Mouse (Mus musculus) embryonic facial prominence, embryonic 11.5 days (tissue): ENCODE measurements around the gene Adgrv1. TPM values are rescaled to one million over a fixed set of nuclear protein-coding genes. Genes with fewer than 3 reads are reported as not detected.
A peak's percentile ranks its signal among the peaks of the same experiment; 100 is the strongest.

Experiments used
- ATAC-seq: fragments of 200-750 bp; cut with Nextera tagmentation; replicated peaks from 2 replicates; pipeline ENCODE4 v1.8.0; 2017; ENCODE audit warnings: low read depth; ENCODE audit not compliant: insufficient number of reproducible peaks, low FRiP score, low TSS enrichment
- DNase-seq: peaks from one replicate; pipeline ENCODE4 v3.0.0-alpha.2; 2015; ENCODE audit warnings: low spot score
- H3K27ac ChIP-seq: fragments of 300-500 bp; sonication (generic); replicated peaks from 2 replicates; pipeline ENCODE4 v1.5.1; 2014; ENCODE audit warnings: mild to moderate bottlenecking, low read depth, low read length, control low read depth
- H3K27me3 ChIP-seq: fragments of 300-500 bp; sonication (generic); 2 replicates; pipeline ENCODE4 v1.6.1; 2014; ENCODE audit warnings: mild to moderate bottlenecking, low read length, moderate library complexity, mixed read lengths; ENCODE audit not compliant: control insufficient read depth, insufficient read depth
- H3K36me3 ChIP-seq: fragments of 300-500 bp; sonication (generic); replicated peaks from 2 replicates; pipeline ENCODE4 v1.6.1; 2014; ENCODE audit warnings: low read depth, mild to moderate bottlenecking, low read length, moderate library complexity, mixed read lengths; ENCODE audit not compliant: control insufficient read depth, insufficient read depth
- H3K4me1 ChIP-seq: fragments of 300-500 bp; sonication (generic); 2 replicates; pipeline ENCODE4 v1.6.1; 2014; ENCODE audit warnings: low read length, mixed read lengths; ENCODE audit not compliant: control insufficient read depth, insufficient read depth
- H3K4me2 ChIP-seq: fragments of 300-500 bp; sonication (generic); 2 replicates; pipeline ENCODE4 v1.6.1; 2014; ENCODE audit warnings: low read depth, mild to moderate bottlenecking, control low read depth, low read length, moderate library complexity
- H3K4me3 ChIP-seq: fragments of 300-500 bp; sonication (generic); 2 replicates; pipeline ENCODE4 v1.5.1; 2014; ENCODE audit warnings: low read depth, low read length, control low read depth
- H3K9ac ChIP-seq: fragments of 300-500 bp; sonication (generic); replicated peaks from 2 replicates; pipeline ENCODE4 v1.6.1; 2014; ENCODE audit warnings: mild to moderate bottlenecking, control low read depth, low read length
- H3K9me3 ChIP-seq: fragments of 300-500 bp; sonication (generic); replicated peaks from 2 replicates; pipeline ENCODE4 v1.6.1; 2016; ENCODE audit warnings: mild to moderate bottlenecking, low read length, inconsistent platforms, mixed read lengths; ENCODE audit not compliant: control insufficient read depth
- WGBS: fragments of 180-500 bp; shearing (Covaris S2); extraction: QIAGEN DNeasy Blood & Tissue Kit; methylation state at CpG from one replicate; pipeline ENCODE4 v1.1.7; 2014; 5-methylcytosine and 5-hydroxymethylcytosine counted together
- polyA plus RNA-seq: library from polyadenylated mRNA; unstranded; fragments of >200 nt; fragmentation: Nextera tagmentation; extraction: Ambion mirVana; gene quantifications from 2 replicates; pipeline ENCODE4 v1.2.1, GENCODE M21; 2014

The Adgrv1 gene
- polyA plus RNA-seq, 1 experiment from 2014 or later = 8.0 TPM

- H3K4me2 ChIP-seq = no peak overlapping the region
- H3K4me3 ChIP-seq = no peak overlapping the region
- 86% methylated on average over 7 of the region's 7 CpGs for WGBS
- no peak overlapping the region for H3K27ac ChIP-seq
- H3K27me3 ChIP-seq = no peaks in the 10 kb centered on the region
- H3K4me1 ChIP-seq = no peaks in the 10 kb centered on the region
- H3K9me3 ChIP-seq = no peaks in the 10 kb centered on the region
- H3K36me3 ChIP-seq = no peaks in the 10 kb centered on the region
- ATAC-seq = no peak
- no peak for DNase-seq
- no peak overlapping the region for H3K9ac ChIP-seq
Measured at GRCm38 (mm10) chr13:81491971-81492370, 141.0 kb downstream of the Adgrv1 start.

DNA sequence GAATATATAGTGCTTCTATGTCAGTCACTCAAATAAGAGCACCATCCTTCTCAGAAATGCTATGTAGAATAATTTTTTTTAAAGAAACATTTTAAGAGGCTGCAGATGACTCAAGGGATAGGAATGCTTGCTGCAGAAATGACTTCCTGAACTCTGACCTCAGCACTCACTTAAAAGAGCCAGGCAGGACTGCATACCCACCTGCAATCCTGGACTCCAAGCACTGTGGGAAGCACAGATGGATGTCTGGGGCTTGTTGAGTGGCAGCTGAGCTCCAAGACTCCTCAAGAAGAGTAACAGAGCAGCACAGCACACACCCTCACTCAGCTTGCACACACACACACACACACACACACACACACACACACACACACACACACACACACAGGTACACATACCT lies 146.0 kb downstream of the Adgrv1 start:
- H3K27ac ChIP-seq = no peak overlapping the region
- H3K4me1 ChIP-seq = no peaks in the 10 kb centered on the region
- no peaks in the 10 kb centered on the region for H3K27me3 ChIP-seq
- H3K36me3 ChIP-seq = no peaks in the 10 kb centered on the region
- no peak overlapping the region for H3K4me2 ChIP-seq
- 0 out of 2 replicates have a peak, but pooled peaks have one; percentile 68 for ATAC-seq
- H3K9ac ChIP-seq = no peak overlapping the region
- DNase-seq = peak; percentile 18
- no peaks in the 10 kb centered on the region for H3K9me3 ChIP-seq
- no peak overlapping the region for H3K4me3 ChIP-seq

GRCm38 (mm10) chr13:81473750-81474149 lies 159.2 kb downstream of the Adgrv1 start:
- Histone ChIP-seq H3K36me3 (no peaks in the 10 kb centered on the region), H3K4me2 (no peak overlapping the region), H3K4me1 (no peaks in the 10 kb centered on the region), H3K27me3 (no peaks in the 10 kb centered on the region), H3K27ac (no peak overlapping the region), H3K4me3 (no peak overlapping the region), H3K9ac (no peak overlapping the region), H3K9me3 (no peaks in the 10 kb centered on the region)
- ATAC-seq = no peak
- no peak for DNase-seq

- Histone ChIP-seq H3K36me3 (no peaks in the 10 kb centered on the region), H3K9ac (no peak overlapping the region), H3K9me3 (no peaks in the 10 kb centered on the region), H3K4me2 (no peak overlapping the region), H3K4me1 (no peaks in the 10 kb centered on the region), H3K4me3 (no peak overlapping the region), H3K27me3 (no peaks in the 10 kb centered on the region), H3K27ac (no peak overlapping the region)
- WGBS = 87% methylated on average over 4 of the region's 4 CpGs
- no peak for DNase-seq
- ATAC-seq = no peak
Measured at GRCm38 (mm10) chr13:81466661-81467060, 166.3 kb downstream of the Adgrv1 start.

DNA sequence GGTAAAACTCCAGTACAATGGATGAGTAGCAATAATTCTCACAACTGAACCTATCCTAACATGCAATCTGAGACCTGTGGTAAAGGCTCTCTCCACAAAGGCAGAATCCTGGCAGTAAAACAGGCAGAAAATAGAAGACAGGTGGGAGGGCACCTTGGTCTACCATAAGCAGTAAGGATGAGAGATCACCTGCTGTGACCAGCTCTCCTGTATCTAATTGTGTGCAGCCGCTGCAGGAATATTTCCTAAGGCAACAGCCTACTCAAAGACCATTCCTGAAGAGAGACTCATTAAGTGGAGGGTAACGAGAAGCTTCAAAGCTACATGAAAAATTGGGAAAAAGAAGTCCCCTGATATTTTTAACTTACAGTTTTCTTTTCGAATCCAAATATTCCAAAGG lies 167.2 kb downstream of the Adgrv1 start:
- H3K9ac ChIP-seq = no peak overlapping the region
- no peaks in the 10 kb centered on the region for H3K9me3 ChIP-seq
- no peak overlapping the region for H3K27ac ChIP-seq
- no peaks in the 10 kb centered on the region for H3K36me3 ChIP-seq
- WGBS = 79% methylated on average over 3 of the region's 3 CpGs
- no peaks in the 10 kb centered on the region for H3K27me3 ChIP-seq
- no peak overlapping the region for H3K4me2 ChIP-seq
- no peak for ATAC-seq
- DNase-seq = no peak
- no peak overlapping the region for H3K4me3 ChIP-seq
- no peaks in the 10 kb centered on the region for H3K4me1 ChIP-seq

DNA sequence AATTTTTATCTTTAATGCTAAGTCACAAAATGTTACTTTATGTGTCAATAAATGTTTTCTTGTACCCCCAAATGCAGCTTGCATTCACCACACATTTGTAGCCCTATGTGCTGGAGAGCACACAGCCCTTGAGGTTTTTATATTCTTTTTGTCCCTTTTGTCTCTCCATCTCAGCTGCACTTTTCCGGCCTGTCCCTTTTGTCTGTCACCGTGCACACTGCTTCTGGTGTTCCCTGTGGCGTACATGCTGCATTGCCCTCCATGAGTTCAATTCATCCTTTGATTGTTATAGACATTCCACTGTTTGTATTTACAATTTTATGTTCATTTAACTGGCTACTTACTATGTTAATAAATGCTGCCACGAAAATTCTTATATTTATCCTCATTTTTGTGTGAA lies 183.3 kb downstream of the Adgrv1 start:
- WGBS = 83% methylated on average over 4 of the region's 4 CpGs
- no peak for ATAC-seq
- H3K36me3 ChIP-seq = no peaks in the 10 kb centered on the region

GRCm38 (mm10) chr13:81449198-81449597 lies 183.8 kb downstream of the Adgrv1 start:
- no peak overlapping the region for H3K27ac ChIP-seq
- H3K9ac ChIP-seq = no peak overlapping the region
- H3K36me3 ChIP-seq = no peaks in the 10 kb centered on the region
- H3K27me3 ChIP-seq = no peaks in the 10 kb centered on the region
- no peaks in the 10 kb centered on the region for H3K9me3 ChIP-seq
- no peak overlapping the region for H3K4me3 ChIP-seq
- no peak for DNase-seq
- WGBS = 82% methylated on average over 7 of the region's 7 CpGs
- H3K4me1 ChIP-seq = no peaks in the 10 kb centered on the region
- no peak overlapping the region for H3K4me2 ChIP-seq
- no peak for ATAC-seq

More for the DNA sequence above, 183.3 kb downstream of the Adgrv1 start:
- no peak for DNase-seq
- no peak overlapping the region for H3K4me3 ChIP-seq
- H3K4me2 ChIP-seq = no peak overlapping the region
- no peak overlapping the region for H3K9ac ChIP-seq
- H3K4me1 ChIP-seq = no peaks in the 10 kb centered on the region
- H3K9me3 ChIP-seq = no peaks in the 10 kb centered on the region
- no peaks in the 10 kb centered on the region for H3K27me3 ChIP-seq
- no peak overlapping the region for H3K27ac ChIP-seq

GRCm38 (mm10) chr13:81441412-81441811 lies 191.5 kb downstream of the Adgrv1 start:
- ATAC-seq (no peak), DNase-seq (no peak)
- H3K36me3 ChIP-seq = no peaks in the 10 kb centered on the region
- no peaks in the 10 kb centered on the region; the same call in 1 of the 2 replicates for H3K27me3 ChIP-seq
- 85% methylated on average over 3 of the region's 3 CpGs for WGBS
- H3K4me1 ChIP-seq = no peaks in the 10 kb centered on the region
- no peak overlapping the region for H3K4me2 ChIP-seq
- H3K27ac ChIP-seq = no peak overlapping the region
- H3K4me3 ChIP-seq = no peak overlapping the region
- no peaks in the 10 kb centered on the region for H3K9me3 ChIP-seq
- no peak overlapping the region for H3K9ac ChIP-seq
